Mouse (Mus musculus) kidney, postnatal 25 days (tissue): ENCODE data around the gene Rwdd2a.

ENCODE experiments used
- DNase-seq, 2 experiments: peaks; one replicate each; pipeline ENCODE4 v3.0.0; 2021; ENCODE audit warnings: mixed read lengths in 2 of 2

The Rwdd2a gene

DNA sequence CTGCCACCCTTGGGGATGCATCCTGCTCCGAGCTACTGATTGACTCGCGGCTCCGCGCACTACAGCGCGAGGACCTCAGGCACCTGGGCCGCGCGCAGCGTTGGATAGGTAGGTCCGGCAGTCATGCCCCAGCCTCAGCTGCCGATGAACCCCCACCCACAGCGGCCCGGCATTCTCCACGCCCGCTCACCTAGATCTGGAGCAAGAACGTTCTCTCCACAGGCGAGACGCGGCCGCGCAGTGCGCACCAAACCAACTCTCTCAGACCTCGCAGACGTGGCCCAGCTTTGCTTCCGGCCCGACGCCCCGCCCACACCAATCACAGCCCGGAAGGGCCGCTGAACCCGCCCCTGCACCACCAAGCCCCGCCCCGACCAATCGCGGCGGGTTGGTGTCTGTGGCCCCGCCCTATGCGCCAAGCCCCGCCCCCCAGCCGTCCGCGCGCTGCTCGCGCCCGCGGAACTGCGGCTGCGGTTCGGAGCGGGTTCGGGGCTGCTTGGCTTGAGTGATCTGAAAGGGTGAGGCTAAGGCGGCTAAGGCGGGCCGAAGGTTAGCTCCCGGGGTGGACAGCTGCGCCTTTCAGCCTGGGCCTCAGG, at the start of gene Rwdd2a, which contains the start of gene Pgm3:
Gene Rwdd2a, plus strand, starts transcription at position 452 of the 596 bp plus-strand sequence.
Gene Pgm3, minus strand, starts transcription at position 303 of the 596 bp plus-strand sequence.
- peak; percentile 97 for DNase-seq

DNA sequence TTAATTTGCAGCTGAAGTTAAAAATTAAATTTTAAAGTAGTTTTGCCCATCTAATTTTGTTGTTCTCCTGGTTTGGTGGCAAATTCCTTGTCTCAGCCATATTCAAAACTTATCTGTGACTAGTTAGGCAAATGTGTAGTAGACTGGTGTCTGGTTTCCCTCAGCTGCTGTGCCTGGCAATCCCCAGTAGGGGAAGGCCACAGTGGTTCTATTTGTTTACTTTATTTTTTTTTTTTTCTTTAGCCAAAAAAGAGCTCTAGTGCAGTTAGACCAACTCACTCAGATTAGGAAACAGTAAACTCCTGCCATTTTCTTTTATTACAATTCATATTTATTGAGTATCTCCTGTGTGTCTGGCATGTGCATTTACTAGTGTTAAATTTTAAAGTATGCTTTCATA, 49.5 kb upstream of the Rwdd2a start:
- no peak for DNase-seq

DNA sequence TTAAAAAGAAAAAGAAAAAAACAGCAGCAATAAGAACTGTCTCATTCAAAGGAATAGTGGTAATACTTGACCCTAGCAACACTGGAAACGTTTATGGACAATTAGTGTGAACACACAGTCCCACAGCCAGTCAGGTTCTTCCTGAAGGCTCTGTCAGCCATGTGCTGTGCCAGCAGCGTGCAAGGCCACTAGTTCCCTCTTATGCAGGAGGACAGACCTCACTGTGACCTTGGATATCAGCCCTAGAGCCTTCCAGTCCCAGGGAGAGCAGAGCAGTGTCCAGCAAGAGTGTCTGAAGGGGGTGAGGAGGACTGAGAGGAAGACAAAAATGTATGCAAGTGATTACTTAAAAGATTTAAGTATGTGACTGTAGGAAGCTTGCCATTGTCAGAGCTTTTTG, 46.2 kb upstream of the Rwdd2a start:
- no peak for DNase-seq

DNA sequence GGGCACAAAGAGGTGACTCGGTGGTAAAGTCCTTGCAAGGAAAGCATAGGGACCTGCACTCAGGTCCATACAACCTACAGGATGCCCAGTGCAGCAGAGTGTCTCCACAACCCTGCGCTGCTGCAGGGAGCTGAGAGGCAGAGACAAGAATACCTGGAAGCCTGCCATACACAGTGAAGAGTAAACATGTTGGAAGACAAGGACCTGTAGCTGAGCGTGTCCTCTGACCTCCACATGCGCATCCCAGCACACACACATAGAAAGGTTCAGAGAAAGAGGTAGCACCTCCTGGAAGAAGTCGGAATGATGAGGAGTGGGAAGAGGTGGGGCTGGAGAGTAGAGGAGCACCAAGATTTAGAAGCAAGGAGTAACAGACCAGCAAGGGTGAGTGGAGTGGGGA, 37.7 kb upstream of the Rwdd2a start:
- DNase-seq: no peak

DNA sequence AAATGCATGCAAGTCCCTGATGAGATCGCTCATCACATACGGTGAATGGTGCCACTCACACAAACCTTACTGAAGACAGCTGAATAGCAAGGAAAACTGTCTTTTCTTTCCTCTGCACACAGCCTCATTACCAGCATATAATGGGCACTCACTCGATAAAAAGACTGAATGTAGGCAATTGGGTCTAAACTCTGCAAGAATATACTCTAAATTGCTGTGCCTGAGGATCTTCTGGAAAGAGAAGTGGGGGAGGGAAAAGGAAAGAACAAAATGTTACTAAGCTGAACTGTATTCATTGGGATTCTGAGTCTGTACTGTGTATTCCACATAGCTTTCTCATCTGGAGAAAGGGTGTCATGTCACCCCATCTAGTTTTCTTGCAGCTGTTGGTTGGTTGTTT, 28.3 kb upstream of the Rwdd2a start:
- no peak for DNase-seq

DNA sequence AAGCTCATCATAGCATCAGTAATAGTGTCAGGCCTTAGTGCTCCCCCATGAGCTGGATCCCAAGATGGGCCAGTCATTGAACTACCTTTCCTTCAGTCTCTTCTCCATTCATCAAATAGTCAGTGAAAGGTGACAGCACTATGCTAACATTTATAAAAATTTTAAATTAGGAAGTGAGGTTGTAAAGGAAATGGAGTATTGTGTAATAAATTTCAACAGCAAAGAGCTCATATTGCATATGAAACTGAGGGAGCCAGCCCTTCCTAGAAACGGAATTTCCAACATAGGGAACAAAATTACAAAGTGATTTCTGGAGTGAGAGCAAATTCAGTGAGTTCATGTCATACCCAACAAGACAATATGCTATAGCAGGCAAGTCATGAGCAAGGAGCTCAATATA, 27.2 kb upstream of the Rwdd2a start:
- no peak for DNase-seq

DNA sequence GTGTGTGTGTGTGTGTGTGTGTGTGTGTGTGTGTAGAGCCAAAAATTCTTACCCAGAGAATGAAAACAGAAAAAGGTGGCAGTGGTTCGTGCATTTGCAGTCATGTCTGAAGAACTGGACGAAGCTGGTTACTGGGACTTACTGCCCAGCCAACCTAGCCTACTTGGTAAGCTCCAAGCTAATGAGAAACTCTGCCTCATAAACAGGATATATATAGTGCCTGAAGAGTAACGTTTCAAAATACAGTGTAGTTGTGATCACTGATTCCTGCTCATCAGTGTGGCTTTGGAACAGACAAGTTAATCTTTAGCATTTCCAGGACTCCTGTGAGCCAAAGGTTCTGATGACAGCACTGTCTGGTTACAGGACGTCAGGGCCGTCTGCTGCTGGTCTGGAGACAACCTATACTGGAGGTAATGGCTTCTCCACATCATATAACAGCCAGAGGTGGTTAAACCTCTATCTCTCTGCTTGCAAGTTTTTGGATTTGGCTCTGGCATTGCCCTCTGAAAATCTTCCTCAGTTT, 22.1 kb upstream of the Rwdd2a start:
- no peak for DNase-seq

DNA sequence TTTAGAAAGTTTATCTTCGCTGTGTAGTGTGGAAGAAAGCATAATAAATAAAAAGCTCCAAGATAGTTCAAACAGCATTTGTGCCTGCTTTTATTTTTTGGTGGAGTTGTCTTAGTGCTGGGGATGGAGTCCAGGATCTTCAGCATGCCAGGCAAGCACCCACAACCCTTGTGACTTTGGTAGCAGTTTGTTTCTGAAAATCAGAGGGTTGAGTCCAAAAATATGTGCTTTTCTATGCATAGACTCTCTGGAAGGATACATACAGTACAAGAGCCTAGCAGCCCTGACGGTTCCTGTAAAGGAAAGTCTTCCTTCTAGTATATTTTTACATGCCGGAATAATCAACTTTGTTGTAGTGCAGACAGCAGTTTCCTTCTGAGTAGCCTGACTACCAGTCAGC, 21.1 kb upstream of the Rwdd2a start:
- no peak for DNase-seq

DNA sequence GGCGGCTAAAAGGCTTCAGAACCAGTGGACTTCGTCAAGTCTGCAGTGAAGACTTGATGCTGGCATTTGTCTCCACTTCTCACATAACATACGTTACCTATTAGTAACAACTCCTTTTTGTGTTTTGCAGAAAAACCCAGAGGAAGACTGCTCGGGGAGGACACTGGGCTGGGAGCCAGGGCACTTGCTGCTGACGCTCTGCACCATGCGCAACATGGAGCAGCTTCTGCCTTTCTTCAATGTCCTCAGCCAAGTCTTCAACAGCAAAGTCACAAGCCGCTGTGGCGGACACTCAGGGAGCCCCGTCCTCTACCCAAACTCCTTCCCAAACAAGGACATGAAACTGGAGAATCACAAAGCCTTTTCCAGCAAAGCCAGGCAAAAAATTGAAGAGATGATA, 17.9 kb upstream of the Rwdd2a start:
- peak in 1 of 2 experiments; percentile 13 for DNase-seq

DNA sequence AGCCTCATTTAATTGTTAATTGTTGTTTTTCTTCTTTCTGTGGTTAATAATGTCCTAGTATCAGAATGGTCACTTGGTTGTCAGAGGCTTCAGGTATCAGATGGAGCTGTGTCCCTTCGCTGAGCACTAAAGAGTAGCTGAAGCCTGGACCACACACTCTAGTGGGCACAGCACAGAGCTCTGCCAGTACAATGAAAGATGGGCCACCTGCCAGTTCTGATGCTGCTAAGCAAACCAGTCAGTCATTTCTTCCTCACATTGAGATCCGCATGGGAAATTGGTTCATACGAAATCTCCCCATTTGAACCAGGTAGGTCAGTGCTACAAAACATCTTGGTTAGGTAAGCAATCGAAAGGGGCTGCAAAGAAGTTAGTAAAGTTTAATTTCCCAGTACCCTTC, 17.1 kb upstream of the Rwdd2a start:
- DNase-seq: no peak

DNA sequence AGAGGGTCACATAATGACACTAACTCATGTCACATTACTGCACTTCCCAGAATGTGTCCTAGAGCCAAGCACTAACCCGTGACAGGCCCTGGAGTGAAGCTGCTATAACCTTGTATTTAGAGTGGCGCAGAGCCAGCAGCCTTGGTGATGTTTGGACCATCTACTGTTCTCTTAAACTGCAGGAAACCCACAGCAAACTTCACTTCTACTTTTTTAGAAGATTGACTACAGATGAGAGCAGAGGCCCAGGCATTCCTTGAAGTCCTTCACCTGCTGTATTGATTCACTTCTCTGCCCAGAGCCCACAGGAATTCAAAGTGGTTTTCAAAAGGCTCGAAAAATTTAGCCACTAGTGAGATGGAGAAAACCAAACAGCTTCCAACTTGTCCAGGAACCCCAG, 11.2 kb upstream of the Rwdd2a start:
- DNase-seq: peak; percentile 74 to 77

DNA sequence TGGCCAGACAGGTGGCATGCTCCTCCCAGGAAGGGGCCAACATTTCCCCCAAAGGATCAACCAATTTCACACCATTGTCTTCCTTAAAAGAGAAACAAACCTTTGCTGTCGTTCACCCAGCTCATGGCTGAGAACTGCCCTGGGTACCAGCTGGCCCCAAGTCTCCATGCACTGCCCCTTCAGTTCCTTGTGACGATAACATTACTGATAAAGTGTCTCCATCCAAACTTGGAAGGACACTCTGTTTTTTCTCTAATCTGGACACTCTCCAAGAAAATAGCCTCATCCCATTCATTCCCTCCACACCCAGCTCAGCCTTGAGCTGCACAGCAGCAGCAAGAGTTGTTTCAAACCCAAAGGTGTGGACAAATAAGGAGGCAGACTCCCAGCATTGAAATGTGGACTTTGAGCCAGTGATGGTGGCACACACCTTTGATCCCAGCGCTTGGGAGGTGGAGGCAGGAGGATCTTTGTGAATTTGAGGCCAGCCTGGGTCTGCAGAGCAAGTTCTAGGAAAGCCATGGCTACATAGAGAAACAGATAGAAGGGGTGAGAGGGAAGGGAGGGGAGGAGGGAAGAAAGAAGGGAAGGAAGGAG, 2.4 kb upstream of the Rwdd2a start:
- DNase-seq: peak; percentile 21 to 53

DNA sequence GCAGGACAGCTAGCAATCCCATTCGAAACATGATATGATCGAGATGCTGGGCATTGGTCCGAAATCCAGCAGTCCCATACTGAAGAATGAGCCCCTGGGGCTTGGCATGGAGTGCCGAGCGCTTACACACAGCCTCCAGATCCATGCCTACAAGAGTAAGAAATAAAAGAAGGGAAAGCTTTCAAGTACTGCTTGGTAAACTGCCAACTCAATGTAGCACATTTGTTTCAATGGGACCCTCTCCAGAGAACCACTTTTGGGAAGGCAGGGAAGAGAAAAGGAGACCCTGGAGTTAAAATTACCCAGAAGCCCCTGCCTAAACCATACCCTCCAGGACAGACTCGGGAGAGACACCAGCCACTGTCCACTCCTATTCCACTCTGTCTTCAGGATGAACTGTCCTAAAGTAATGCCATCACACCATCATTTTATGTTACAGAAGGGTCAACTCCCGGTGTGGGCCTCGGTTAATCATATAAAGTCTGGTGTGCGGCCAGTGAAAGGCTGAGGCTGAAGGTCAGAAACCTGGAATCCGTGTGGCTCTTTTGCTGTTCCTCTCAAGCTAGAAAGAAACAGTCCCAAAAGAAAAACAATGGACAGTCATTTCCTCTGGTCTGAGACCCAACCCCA, 1.4 kb upstream of the Rwdd2a start:
- DNase-seq: peak; percentile 30 to 53

DNA sequence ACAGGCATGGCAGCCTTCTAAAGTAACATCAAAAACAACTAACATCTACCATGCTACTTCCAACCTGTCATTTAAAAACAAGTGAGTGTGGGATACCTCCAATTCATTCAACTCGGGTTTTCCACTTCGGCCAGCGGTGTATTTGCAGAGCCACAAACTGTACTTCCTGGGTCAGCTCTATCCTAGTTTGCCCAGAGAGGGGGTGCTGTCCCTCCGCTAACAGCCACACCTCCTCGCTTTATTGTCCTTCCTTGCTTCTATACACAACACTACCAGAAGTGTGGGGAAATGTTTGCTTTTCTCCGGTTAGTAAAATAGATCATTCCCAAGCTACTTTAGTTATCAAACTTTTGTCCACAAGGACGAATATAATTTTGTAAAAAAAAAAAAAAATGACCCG, 845 bp upstream of the Rwdd2a start:
- DNase-seq: no peak

DNA sequence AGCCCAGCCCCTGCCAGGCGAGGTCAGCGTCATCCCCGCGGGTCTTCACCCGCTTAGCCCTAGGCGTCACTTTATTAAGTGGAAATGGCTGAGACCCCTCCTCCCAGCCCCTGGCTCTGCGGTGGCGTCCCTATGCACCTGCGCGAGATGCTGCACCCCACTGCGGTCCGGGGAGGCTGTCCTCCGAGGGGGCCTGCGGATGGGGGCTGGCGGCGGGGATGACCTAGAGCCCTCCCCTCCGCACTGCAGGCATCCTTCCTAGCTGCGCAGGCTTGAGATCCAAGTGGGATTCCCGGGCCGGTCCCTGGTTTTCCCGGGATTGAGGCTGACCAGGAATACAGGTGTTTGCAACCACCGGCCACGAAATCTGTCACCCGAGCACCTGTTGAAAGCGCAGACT, 405 bp downstream of the Rwdd2a start:
- DNase-seq: no peak

DNA sequence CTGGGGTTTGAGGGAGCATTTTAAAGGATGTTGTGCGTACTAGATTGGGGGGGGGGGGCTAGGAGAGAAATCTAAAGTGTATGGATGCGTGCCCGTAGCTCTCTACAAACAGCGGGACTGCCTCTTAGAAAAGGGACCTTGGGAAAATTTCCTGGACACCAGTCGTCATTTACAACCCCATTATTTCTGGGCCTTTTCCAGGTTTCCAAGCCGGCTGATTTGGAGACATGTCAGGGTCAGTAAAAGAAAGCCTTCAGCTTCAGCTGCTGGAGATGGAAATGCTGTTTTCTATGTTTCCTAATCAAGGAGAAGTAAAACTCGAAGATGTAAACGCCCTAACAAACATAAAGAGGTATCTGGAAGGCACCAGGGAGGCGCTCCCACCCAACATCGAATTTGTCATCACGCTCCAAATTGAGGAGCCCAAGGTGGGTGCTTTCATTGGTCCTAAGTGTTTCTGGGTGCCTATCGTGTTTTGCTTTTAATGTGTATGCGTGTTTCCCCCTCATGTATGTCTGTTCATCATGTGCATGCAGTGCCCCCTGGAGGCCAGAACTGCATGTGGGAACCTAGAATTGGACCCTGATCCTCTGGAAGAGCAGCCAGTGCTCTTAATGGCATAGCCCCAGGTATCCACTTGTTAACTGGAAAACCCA, 973 bp downstream of the Rwdd2a start:
- DNase-seq: peak; percentile 86 to 93

DNA sequence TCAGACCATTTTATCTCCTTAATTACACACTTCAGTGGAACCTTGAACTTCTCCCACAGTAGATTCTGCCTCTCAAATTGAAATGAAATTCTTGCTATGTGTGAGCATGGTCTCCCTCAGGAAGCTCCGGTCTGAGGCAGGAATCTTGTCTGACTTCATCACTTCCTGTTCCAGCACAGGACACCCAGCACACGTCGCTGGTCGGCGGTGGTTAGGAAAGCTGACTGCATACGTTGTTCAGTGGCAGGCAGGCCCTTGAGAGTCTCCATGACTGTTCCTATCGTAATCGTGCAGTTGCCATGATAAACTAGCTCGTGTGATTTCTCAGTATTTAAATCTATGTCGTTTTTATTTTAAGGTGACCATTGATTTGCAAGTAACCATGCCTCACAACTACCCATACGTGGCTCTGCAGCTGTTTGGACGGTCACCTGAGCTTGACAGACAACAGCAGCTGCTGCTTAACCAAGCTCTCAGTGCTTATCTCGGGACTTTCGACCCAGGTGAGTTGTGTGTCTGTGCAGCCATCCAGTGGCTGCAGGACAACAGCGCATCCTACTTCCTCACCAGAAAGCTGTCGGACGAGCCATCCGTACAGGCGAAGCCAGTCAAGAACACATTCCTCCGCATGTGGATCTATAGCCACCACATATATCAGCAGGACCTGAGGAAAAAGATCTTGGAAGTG, 2.0 kb downstream of the Rwdd2a start:
- DNase-seq: peak in 1 of 2 experiments; percentile 30

DNA sequence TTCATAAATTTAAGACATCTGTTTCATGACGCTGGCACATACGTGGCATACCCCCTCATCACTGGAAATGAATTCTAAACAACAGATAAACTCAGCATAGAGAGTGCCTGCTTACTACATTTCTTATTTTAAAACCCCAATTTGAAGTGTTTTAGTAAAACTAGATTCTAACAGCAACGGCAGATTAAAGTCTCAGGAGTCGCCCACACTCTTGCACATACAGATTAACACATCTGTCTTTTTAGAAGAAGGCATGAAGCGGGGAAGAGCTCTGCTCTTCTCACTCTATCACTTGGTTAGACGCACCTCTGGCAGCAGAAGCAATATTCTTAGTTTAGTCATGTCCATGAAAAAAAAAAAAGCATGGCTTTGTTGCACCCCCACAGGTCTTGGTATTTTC, 3.4 kb downstream of the Rwdd2a start:
- DNase-seq: no peak

DNA sequence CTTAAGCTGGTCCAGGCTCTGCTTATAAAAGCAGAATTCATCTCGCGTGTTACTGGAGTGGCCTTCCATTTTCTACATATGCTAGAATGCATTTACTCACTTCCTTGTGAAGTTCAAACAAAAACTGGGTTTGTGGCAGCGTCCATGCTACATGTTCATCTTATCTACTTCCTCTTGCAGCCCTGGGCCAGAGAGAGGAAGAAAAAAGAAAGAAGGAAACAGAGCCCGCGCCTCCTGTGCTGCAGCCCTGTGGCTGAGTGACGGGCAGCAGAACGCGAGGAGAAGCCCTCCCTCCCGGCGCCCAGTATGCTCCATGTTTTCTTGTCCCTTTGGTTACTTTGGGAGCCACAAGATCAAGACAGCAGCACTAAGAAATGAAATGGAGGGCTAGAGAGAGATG, 7.9 kb downstream of the Rwdd2a start:
- DNase-seq: peak in 1 of 2 experiments; percentile 11

DNA sequence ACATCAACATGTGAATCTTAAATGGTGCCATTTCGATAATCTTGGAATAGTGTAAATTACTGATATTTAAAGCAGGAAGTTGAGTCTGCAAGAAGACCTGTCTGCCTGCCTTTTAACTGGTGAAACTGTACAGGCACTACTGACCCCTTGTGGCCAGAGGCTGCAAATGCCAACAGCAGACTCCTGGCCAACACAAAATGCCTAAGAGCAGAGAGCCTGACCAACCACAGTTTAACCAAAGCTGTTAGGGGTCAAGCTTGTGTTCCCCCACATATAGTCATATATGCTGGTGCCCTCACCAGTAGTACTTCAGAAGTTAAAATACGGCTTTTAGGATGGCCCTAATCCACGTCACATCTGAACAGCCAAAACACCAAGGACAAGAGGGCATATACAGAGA, 11.9 kb downstream of the Rwdd2a start:
- peak; percentile 63 to 76 for DNase-seq

DNA sequence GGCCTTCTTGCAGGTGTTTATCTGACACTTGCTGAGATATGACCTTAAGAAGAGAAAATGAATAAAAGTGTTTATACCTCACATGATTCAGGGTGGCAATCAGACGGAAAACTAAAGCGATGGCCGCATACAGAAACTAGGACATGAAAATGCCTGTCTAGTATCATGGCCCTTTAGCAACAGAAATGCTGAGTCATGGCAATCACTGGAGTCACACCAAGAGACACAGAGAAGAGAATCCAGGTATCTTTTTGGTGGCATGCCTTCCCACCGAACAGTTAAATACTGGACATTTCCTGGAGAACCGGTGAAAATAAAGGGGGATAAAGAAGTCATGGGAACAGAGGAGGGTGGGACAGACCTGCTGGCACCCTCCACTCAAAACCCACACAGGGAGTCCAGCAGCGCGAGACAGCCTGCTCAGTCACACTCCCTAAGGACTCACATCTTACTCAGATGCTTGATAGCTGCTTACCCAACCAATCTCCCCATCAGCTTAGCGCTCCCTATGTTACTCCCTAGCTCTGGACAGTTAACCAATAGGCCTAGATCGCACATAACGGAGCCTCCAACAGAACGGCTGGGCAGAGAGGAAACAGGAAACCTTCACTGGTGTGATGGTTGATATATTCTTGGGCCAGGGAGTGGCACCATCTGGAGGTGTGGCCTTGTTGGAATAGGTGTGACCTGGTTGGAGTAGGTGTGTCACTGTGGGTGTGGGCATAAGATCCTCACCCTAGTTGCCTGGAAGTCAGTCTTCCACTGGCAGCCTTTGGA, 15.4 kb downstream of the Rwdd2a start:
- no peak for DNase-seq
